Mouse (Mus musculus): ENCODE measurements around the gene Plekha4. TPM values are rescaled to one million over a fixed set of nuclear protein-coding genes. Genes with fewer than 3 reads are reported as not detected.

Plekha4 gene
- polyA plus RNA-seq (2012; rRNA removed), result 3.1 and 9.6 TPM in 2 replicates

DNA sequence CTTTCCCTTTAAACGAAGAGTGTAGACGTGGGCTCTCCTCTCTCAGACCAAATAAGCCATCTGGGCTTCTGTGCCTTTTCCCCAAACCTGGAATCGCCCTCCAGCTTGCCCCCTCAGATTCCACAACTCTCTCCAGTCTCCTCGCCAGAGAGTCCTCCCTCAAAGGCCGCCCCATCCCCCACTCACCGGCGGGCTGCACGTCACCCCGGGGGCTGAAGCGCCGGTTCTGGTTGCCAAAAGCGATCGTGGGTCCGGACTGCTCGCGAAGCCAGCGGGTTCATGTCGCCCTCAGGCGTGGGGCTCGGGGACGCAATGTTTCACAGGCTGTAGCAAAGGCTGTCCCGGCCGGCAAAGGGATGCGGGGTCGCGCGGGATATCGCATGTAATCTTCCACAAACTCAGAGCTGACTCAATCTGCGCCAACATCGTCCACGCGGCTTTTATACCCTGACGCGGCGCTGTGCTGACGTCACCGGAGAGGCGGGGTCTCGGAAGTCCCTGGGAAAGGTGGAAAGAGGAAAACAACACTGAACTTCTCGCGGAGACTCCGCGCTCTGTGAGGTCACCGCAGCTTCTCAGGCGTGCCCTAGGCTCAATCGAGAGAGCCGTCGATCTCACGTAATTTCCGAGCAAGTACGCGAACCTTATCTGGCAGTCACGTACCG, at the start of gene Plekha4, which contains the start of gene Ppp1r15a:
Gene Plekha4, plus strand, starts transcription at position 522 of the 665 bp plus-strand sequence.
Gene Ppp1r15a, minus strand, starts transcription at position 460 of the 665 bp plus-strand sequence.

DNA sequence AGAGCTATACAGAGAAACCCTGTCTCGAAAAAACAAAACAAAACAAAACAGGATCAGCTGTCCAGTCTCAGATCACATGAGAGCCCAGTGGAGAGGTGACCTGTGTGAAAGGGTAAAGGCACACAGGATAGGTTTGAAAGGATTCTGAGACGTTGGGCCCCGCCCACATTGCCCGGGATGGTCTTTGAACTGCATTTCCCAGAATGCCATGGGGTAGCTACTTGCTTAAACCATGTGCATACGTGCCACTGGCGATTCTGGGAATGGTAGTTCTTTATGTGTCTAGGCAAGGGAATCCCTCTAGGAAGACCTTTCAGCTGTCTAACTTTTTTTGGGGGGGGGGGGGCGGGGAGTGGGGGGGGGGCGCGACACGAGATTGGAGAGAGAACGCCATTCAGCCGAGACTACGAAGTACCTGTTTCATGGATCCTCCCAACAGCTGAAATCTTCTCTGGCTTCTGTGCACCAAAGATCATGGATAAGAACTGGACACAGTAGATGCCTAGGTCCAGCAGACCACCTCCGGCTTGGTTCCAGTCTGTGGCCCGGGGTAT, 44.7 kb upstream of the Plekha4 start, which contains the start of gene Tulp2:
Gene Tulp2, plus strand, starts transcription at position 504 of the 554 bp plus-strand sequence.

DNA sequence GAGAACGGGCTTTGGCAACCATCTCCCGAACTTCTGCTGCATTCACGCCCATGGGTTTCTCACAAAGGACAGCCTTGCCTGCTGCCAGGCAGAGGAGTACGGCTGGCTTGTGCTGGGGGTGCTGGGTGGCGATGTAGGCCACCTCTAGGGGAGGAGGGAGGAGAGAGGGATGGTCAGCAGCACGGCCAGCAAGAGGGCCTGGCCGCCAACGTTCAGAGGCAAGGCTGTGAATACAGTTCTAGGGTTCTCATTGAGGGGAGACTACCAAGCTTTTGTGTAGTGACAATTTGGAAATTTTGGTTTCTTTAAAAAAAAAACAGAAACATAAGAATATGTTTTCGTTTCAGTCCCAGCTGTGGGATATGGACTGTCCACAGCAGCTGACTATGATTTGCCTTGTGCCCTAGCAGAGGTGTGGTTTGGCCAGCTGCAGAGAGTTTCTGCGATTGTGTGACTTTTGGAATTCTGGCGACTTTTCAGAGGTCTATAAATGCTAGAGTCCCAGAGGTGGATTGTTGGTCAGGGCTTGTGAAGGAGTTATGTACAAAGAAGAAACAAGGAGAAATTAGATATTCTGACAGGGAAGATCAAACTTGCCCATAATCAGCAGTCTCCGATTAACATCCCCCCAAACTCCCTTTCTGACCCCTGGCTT, 39.2 kb upstream of the Plekha4 start, which contains the start of gene Gm45808:
Gene Gm45808, minus strand, starts transcription at position 51 of the 655 bp plus-strand sequence.

DNA sequence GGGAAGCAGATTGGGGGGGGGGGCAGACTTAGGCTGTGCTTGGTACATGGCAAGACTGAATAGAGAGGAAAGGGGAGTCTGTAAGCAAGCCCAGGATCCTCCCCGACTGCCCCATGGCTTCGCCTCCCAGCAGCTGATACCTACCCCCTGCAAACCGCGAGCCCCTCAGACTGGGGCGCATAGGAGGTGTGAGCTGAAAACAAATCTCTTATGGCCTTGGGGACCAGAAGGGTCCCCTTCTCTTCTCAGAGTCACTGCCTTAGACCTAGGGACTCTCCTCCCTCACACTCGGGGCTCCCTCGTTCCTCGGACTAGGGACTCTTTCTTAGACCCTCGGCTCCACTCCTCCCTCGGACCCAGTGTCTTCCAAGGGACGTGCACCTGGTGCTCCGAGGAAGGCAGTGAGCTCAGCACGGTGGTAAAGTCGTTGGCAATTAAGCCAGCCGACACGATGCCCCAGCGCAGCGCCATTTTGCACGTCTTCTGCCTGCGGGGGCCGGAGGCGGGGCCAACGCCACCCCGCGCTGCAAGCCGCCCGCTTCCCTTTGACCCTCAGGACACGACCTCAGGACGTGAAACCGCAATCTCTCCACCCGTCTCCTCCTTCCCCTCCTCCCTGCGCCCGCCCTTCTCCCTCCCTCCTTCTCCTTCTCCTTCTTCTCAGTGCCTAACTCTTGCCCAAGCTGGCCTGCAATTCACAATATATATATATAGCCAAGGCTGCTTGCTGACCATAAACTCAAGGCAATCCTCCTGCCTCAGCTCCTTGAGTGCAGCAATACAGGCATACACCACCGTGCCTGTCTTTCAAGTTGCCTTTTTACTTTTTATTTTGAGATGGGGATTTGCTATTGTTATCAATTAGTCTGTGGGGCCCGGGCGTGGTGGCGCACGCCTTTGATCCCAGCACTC, 37.6 kb upstream of the Plekha4 start, which contains the start of gene Dhdh:
Gene Dhdh, minus strand, starts transcription at position 513 of the 912 bp plus-strand sequence.

DNA sequence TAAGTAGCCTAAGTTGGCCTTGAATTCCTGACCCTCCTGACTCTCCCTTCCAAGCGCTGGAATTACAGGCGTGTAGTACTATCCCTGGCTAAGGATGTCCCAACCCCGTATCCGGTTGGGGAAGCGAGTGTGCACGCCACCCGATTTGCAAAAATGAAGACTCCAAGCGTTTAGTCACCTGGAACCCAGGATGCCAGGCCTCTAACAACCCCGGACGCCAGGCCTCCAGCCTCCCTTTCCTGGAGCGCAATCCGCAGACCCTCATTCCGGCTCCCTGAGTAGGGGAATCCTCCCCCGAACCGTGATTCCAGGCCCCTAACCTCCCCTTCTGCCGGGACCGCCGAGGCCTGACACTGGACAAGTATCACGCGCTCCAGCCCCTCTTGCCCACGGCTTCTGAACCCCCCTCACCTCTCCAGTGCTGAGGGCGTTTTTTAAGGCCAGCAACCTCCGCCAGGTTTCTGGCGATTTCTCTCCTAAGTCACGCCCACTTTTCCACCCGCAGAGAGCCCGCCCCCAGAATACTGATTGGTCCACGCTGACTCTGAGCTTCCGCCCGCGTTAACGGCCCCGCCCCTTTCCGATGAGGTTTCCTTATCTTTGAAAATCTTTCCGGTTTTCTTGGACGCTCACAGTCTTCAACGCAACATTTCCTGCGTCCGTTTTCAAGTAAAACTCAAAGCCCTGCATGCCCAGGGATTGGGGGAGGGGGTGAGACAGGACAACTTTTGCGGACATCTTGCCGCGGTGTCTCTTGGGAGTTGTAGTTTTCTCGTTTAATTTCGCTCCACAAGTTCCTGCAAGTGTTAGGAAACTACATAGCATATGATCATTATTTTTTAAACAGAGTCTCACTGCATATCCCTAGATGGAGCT, 16.0 kb upstream of the Plekha4 start, which contains the start of gene Nucb1:
Gene Nucb1, minus strand, starts transcription at position 495 of the 876 bp plus-strand sequence.

DNA sequence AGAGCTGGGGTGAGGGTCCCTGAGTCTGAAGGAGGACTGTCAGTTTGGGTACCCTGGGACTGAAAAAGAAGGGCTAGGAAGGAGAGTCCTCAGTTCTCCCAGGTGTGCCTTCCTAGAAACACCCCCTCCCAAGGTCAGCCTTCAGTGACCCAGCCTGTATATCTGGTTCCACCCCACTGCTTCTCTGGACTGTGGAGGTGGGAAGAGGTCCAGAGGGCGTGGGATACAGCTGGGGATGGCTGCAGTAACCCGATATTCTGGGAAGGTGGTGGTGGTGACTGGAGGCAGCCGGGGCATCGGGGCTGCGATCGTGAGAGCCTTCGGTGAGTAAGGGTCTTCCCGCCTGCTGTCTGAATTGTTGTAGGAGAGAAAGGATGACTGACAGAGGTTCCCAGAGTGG, 28.6 kb downstream of the Plekha4 start, which contains the start of gene Hsd17b14:
Gene Hsd17b14, plus strand, starts transcription at position 150 of the 400 bp plus-strand sequence.

DNA sequence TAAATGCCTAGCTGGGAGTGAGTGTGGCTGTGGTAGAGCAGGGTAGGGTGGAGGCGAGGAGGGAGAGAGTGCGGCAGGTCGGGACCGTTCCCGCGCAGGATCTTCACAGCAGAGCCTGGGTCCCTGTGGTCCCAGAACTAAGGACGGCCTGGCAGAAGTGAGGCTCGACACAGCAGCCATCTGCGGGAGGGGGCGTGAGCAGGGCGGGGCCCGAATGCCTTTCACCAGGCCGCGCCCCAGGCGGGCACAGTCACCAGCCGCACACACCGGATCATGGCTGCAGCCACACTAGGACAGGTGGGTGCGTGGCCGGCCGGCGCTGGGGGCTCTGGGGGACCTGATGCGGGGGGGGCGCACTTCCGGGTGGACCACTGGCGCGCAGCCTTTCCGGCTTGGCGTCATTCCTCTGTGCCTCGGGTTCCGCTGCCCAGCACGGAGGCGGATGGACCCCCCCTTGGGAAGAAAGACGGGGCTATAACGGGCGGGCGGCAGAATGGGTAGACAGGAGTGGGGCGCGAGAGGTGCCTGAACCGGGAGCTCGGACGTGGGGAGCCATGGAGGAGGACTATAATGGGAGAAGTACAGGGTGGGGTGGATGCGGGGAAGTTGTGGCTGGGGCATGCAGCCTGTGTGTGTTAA, 44.1 kb downstream of the Plekha4 start, which contains the start of gene Bcat2:
Gene Bcat2, plus strand, starts transcription at position 51 of the 639 bp plus-strand sequence.

Other genes starting within 250 kb of the Plekha4 start
- gene Slc6a21, start 248.8 kb upstream of the Plekha4 start, polyA plus RNA-seq (2012; rRNA removed), result not detected in 2 replicates
- gene Trpm4, start 192.6 kb upstream of the Plekha4 start, polyA plus RNA-seq (2012; rRNA removed), result 16.8 and 23.9 TPM in 2 replicates
- 1.1 and 3.8 TPM in 2 replicates for gene Hrc, start 191.0 kb upstream of the Plekha4 start, polyA plus RNA-seq (2012; rRNA removed)
- gene Ppfia3, start 159.3 kb upstream of the Plekha4 start, polyA plus RNA-seq (2012; rRNA removed), result 44.2 and 45.9 TPM in 2 replicates
- gene Lin7b, start 155.7 kb upstream of the Plekha4 start, polyA plus RNA-seq (2012; rRNA removed), result 14.4 and 15.8 TPM in 2 replicates
- gene Snrnp70, start 130.6 kb upstream of the Plekha4 start, polyA plus RNA-seq (2012; rRNA removed), result 864 and 911 TPM in 2 replicates
- gene Kcna7, start 120.7 kb upstream of the Plekha4 start, polyA plus RNA-seq (2012; rRNA removed), result not detected in 2 replicates
- gene Ntf5, start 112.6 kb upstream of the Plekha4 start, polyA plus RNA-seq (2012; rRNA removed), result 0.10 and 0.91 TPM in 2 replicates
- 1.1 and 1.3 TPM in 2 replicates for gene Lhb, start 105.5 kb upstream of the Plekha4 start, polyA plus RNA-seq (2012; rRNA removed)
- 22.6 and 27.0 TPM in 2 replicates for gene Gys1, start 91.5 kb upstream of the Plekha4 start, polyA plus RNA-seq (2012; rRNA removed)
- gene Ruvbl2, start 88.2 kb upstream of the Plekha4 start, polyA plus RNA-seq (2012; rRNA removed), result 139 and 159 TPM in 2 replicates
- 1,642 and 1,691 TPM in 2 replicates for gene Ftl1, start 66.4 kb upstream of the Plekha4 start, polyA plus RNA-seq (2012; rRNA removed)
- 196 and 200 TPM in 2 replicates for gene Bax, start 59.4 kb upstream of the Plekha4 start, polyA plus RNA-seq (2012; rRNA removed)
- 0.12 and 0.45 TPM in 2 replicates for gene Tulp2, start 44.5 kb upstream of the Plekha4 start, polyA plus RNA-seq (2012; rRNA removed)
- gene Gm45808, start 39.5 kb upstream of the Plekha4 start, polyA plus RNA-seq (2012; rRNA removed), result 0.16 TPM in 1 of 2 replicates, not detected in the other
- 2.2 and 2.7 TPM in 2 replicates for gene Dhdh, start 37.5 kb upstream of the Plekha4 start, polyA plus RNA-seq (2012; rRNA removed)
- gene Nucb1, start 15.9 kb upstream of the Plekha4 start, polyA plus RNA-seq (2012; rRNA removed), result 104 and 148 TPM in 2 replicates
- gene Ppp1r15a, start 62 bp upstream of the Plekha4 start, polyA plus RNA-seq (2012; rRNA removed), result 15.9 and 19.8 TPM in 2 replicates
- gene Hsd17b14, start 28.6 kb downstream of the Plekha4 start, polyA plus RNA-seq (2012; rRNA removed), result 0.33 and 0.73 TPM in 2 replicates
- 31.0 and 38.8 TPM in 2 replicates for gene Bcat2, start 43.8 kb downstream of the Plekha4 start, polyA plus RNA-seq (2012; rRNA removed)
- gene Fgf21, start 89.2 kb downstream of the Plekha4 start, polyA plus RNA-seq (2012; rRNA removed), result 0.23 TPM in 1 of 2 replicates, not detected in the other
- gene Fut1, start 91.0 kb downstream of the Plekha4 start, polyA plus RNA-seq (2012; rRNA removed), result 0.02 and 0.43 TPM in 2 replicates
- gene Izumo1, start 95.5 kb downstream of the Plekha4 start, polyA plus RNA-seq (2012; rRNA removed), result 0.14 and 0.28 TPM in 2 replicates
- gene Rasip1, start 101.2 kb downstream of the Plekha4 start, polyA plus RNA-seq (2012; rRNA removed), result 12.3 and 14.3 TPM in 2 replicates
- gene Mamstr, start 113.6 kb downstream of the Plekha4 start, polyA plus RNA-seq (2012; rRNA removed), result 3.5 and 7.4 TPM in 2 replicates
- 0.06 and 0.24 TPM in 2 replicates for gene Fut2, start 140.1 kb downstream of the Plekha4 start, polyA plus RNA-seq (2012; rRNA removed)
- gene Ntn5, start 157.7 kb downstream of the Plekha4 start, polyA plus RNA-seq (2012; rRNA removed), result 2.0 and 3.1 TPM in 2 replicates
- 0.95 and 2.1 TPM in 2 replicates for gene Sec1, start 168.1 kb downstream of the Plekha4 start, polyA plus RNA-seq (2012; rRNA removed)
- gene Car11, start 173.5 kb downstream of the Plekha4 start, polyA plus RNA-seq (2012; rRNA removed), result 92.3 and 104 TPM in 2 replicates
- gene Dbp, start 178.8 kb downstream of the Plekha4 start, polyA plus RNA-seq (2012; rRNA removed), result 9.3 and 11.5 TPM in 2 replicates
- 985 and 996 TPM in 2 replicates for gene Rpl18, start 189.1 kb downstream of the Plekha4 start, polyA plus RNA-seq (2012; rRNA removed)
- 29.4 and 30.0 TPM in 2 replicates for gene Sphk2, start 191.7 kb downstream of the Plekha4 start, polyA plus RNA-seq (2012; rRNA removed)
- gene Fam83e, start 194.9 kb downstream of the Plekha4 start, polyA plus RNA-seq (2012; rRNA removed), result 0.60 and 0.77 TPM in 2 replicates
- not detected in 2 replicates for gene Spaca4, start 199.5 kb downstream of the Plekha4 start, polyA plus RNA-seq (2012; rRNA removed)